Mouse (Mus musculus) kidney, postnatal 4 days (tissue): ENCODE results near the gene Gmpr2.

ENCODE experiments used
- DNase-seq, 2 experiments: peaks; one replicate each; pipeline ENCODE4 v3.0.0; 2021; ENCODE audit warnings: mixed read lengths in 2 of 2

Gmpr2 gene

GRCm38 (mm10) chr14:55726261-55726660 is 54.5 kb downstream of the Gmpr2 start:
- DNase-seq: no peak

DNA sequence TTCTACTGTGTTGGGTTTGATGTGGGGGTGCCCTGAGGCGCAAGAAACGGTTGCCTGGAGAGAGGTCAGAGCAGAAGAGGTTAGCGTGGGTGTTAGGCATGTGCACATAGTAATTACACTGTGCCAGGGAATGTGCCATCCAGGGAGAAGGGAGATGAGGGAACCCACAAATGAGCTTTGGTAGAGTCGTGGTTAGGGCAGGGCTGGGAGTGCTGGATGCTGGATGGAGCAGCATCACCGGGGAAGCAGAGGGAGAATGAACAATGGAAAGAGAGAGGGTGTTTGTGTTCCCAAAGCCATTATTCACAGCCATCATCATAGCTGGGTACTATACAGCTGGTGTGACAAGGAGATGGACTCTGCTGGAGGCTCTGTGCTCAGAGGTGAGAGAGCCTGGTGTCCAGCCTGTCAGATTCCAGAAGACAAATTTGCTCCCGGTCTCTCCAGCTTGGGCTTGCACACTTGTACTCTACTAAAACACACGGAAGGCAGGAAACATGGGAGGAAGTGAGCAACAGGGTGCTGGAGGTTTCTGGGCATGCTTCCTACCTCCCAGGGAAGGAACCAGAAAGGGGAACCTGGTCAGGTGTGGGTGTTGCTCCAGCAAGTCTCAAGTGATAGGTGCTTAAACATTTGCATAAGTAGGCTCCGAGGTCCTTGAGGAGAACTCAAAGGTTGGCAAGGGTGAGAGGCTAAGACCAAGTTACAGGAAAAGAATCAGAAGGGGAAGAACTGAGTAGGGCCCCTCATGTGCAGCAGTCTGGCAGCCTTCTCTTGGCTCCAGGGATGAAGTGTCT is 56.3 kb downstream of the Gmpr2 start:
- no peak for DNase-seq
